ENCODE assay signal across 8 mouse cellular contexts in the genomic region with DNA sequence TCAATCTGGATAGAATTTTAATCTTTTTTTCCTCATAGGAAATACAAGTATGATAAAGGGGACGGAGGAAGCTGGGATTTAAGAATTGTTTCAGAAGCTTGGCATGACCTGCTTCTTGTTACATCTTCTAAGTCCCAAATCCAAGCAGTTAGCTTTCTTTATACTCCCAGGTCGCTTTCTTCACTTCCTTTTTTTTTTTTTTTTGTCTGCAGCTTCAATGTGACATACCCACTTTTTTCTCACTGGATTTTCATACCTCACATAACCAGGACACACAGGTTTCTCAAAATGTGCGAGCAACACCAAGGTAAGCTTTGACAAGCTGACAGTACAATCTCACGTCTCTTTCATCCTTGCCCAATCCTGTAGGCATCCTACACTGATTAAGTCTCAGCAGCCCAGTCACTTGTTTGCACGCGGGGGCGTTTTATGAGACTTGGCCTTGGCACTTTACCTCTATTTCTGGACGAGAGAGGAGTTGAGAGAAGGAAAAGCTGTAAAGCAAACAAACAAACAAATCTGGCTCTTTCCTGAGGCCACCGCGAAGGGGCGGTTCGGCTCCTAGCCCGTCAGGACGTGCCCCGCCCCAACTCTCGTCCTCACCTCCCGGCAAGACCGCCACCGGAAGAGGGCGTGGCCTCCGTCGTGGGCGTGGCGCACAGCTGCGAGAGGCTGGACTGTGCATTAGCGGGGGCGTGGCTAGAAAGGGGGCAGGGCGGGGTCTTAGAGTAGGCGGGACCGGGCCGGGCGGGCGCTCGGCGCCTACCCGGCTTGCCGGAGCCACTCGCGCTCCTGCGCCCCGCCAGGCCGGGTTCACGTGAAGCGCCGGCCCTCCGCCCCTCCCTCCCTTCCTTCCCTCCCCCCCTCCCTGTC. TPM values are rescaled to one million over a fixed set of nuclear protein-coding genes. Genes with fewer than 3 reads are reported as not detected.
DNase-seq lines count a peak whose midpoint lies in the region; ATAC-seq and TF ChIP-seq lines count a peak whose summit lies in the region.

TSS of gene Itprid2 (plus strand) at position 825 of the 873 bp plus-strand sequence.

- TF ChIP-seq CTCF in MEL (IDR thresholded peaks at IDR 0.05 in 2 of 3, conservative IDR thresholded peaks at IDR 0.05 in 1 of 3; ENCODE audit: control insufficient read depth in 1 of 3, insufficient read depth in 1 of 3, low read depth in 2 of 3, low read length in 3 of 3, poor library complexity in 1 of 3, severe bottlenecking in 1 of 3): no peak
- TF ChIP-seq CTCF in cerebellum, adult 2 months (IDR thresholded peaks at IDR 0.05; ENCODE audit: borderline replicate concordance, insufficient read depth, low read depth, low read length): no peak
- TF ChIP-seq CTCF in forebrain, postnatal 0 days (IDR thresholded peaks at IDR 0.05; ENCODE audit: low read depth): peak; percentile 36; the same call in 1 of the 2 replicates

- H3K79me2 ChIP-seq in MEL (ENCODE audit: control insufficient read depth, insufficient read depth, low read length, poor library complexity): peaks cover 9% of the 10 kb centered on the region

- peak; percentile 96 for ATAC-seq in forebrain, postnatal 0 days
- ATAC-seq in lung, embryonic 15.5 days (ENCODE audit: borderline replicate concordance, extremely low read depth, low FRiP score, low TSS enrichment): peak; percentile 100

- no peak for TF ChIP-seq EP300 in MEL (IDR thresholded peaks at IDR 0.05; ENCODE audit: low read depth in 1 of 2, low read length in 2 of 2)

- peak in 1 of 2 experiments; percentile 50; a peak in 1 of 4 replicates for TF ChIP-seq POLR2A in MEL (IDR thresholded peaks at IDR 0.05; ENCODE audit: control insufficient read depth in 1 of 2, insufficient read depth in 1 of 2, low read depth in 1 of 2, low read length in 2 of 2, poor library complexity in 1 of 2)
- TF ChIP-seq POLR2A in cerebellum, adult 2 months (IDR thresholded peaks at IDR 0.05; ENCODE audit: borderline replicate concordance, insufficient read depth, low read length): peak; percentile 42; the same call in 1 of the 2 replicates

- H3K4me3 ChIP-seq in MEL (ENCODE audit: control insufficient read depth in 1 of 2, insufficient read depth in 1 of 2, low read depth in 2 of 2, low read length in 2 of 2): peak within 1 kb of the TSS; percentile 73 to 81
- H3K4me3 ChIP-seq in cerebellum, adult 2 months (replicated peaks; ENCODE audit: insufficient read depth, low read depth, low read length): peak within 1 kb of the TSS; percentile 94
- H3K4me3 ChIP-seq in forebrain, postnatal 0 days (ENCODE audit: low read depth, low read length): peak within 1 kb of the TSS; percentile 81
- peak within 1 kb of the TSS; percentile 87 for H3K4me3 ChIP-seq in lung, embryonic 15.5 days

- H3K9me3 ChIP-seq in MEL (replicated peaks; ENCODE audit: insufficient read depth, low read length): no peaks in the 10 kb centered on the region
- H3K9me3 ChIP-seq in forebrain, postnatal 0 days (ENCODE audit: low read length): no peaks in the 10 kb centered on the region
- H3K9me3 ChIP-seq in lung, embryonic 15.5 days: no peaks in the 10 kb centered on the region

- H3K4me1 ChIP-seq in MEL (ENCODE audit: control insufficient read depth in 1 of 2, insufficient read depth in 2 of 2, low read length in 2 of 2): peaks cover 0 to 2% of the 10 kb centered on the region in 2 experiments; a peak in 2 of 4 replicates
- peaks cover 7% of the 10 kb centered on the region; the same call in 1 of the 2 replicates for H3K4me1 ChIP-seq in cerebellum, adult 2 months (ENCODE audit: control insufficient read depth, insufficient read depth, low read length)
- peaks cover 3% of the 10 kb centered on the region; the same call in 1 of the 2 replicates for H3K4me1 ChIP-seq in forebrain, postnatal 0 days (ENCODE audit: insufficient read depth)
- peaks cover 11% of the 10 kb centered on the region; the same call in 1 of the 2 replicates for H3K4me1 ChIP-seq in lung, embryonic 15.5 days

- TF ChIP-seq RAD21 in MEL (IDR thresholded peaks at IDR 0.05; ENCODE audit: low read depth, low read length): no peak

- peak; percentile 97 for DNase-seq in MEL (ENCODE audit: low read depth, low spot score)
- peak; percentile 97 to 98 for DNase-seq in cerebellum, adult 2 months
- peak; percentile 90 for DNase-seq in forebrain, postnatal 0 days
- DNase-seq in heart, postnatal 4 days: peak; percentile 100
- DNase-seq in layer of hippocampus, adult 8-10 months (ENCODE audit: low spot score in 2 of 2): peak; percentile 89 to 93
- peak; percentile 95 for DNase-seq in ovary, adult 18-20 months (ENCODE audit: low spot score)
- DNase-seq in thymus, postnatal 0 days (ENCODE audit: low spot score): peak; percentile 98

- H3K4me2 ChIP-seq in forebrain, postnatal 0 days (ENCODE audit: low read depth): peak within 1 kb of the TSS; percentile 88
- peak within 1 kb of the TSS; percentile 90 for H3K4me2 ChIP-seq in lung, embryonic 15.5 days

- 4% methylated on average over 31 of the region's 46 CpGs for WGBS in cerebellum, adult 2 months
- 8% methylated on average over 30 of the region's 46 CpGs for WGBS in forebrain, postnatal 0 days
- WGBS in lung, embryonic 15.5 days: 3% methylated on average over 44 of the region's 46 CpGs

- H3K9ac ChIP-seq in MEL (ENCODE audit: control insufficient read depth, low read depth, low read length, poor library complexity, severe bottlenecking): peak within 1 kb of the TSS; percentile 88
- H3K9ac ChIP-seq in forebrain, postnatal 0 days: peak within 1 kb of the TSS; percentile 76
- peak within 1 kb of the TSS; percentile 85 for H3K9ac ChIP-seq in lung, embryonic 15.5 days

- H3K27me3 ChIP-seq in MEL (ENCODE audit: control insufficient read depth in 1 of 2, insufficient read depth in 2 of 2, low read length in 2 of 2): no peaks in the 10 kb centered on the region; a peak in 2 of 4 replicates
- no peaks in the 10 kb centered on the region for H3K27me3 ChIP-seq in cerebellum, adult 2 months (ENCODE audit: control insufficient read depth, insufficient read depth, low read length)
- H3K27me3 ChIP-seq in forebrain, postnatal 0 days (ENCODE audit: insufficient read depth, low read length): no peaks in the 10 kb centered on the region
- H3K27me3 ChIP-seq in lung, embryonic 15.5 days: no peaks in the 10 kb centered on the region

- peak within 1 kb of the TSS; percentile 67 for H3K27ac ChIP-seq in MEL (ENCODE audit: control insufficient read depth, low read depth, low read length)
- peak within 1 kb of the TSS; percentile 57 for H3K27ac ChIP-seq in cerebellum, adult 2 months (ENCODE audit: insufficient read depth, low read length)
- H3K27ac ChIP-seq in forebrain, postnatal 0 days (ENCODE audit: low read depth, low read length): peak within 1 kb of the TSS; percentile 80
- H3K27ac ChIP-seq in lung, embryonic 15.5 days: peak within 1 kb of the TSS; percentile 87

- H3K36me3 ChIP-seq in MEL (ENCODE audit: control insufficient read depth in 1 of 2, insufficient read depth in 2 of 2, low read length in 2 of 2): peaks cover under 1 to 6% of the 10 kb centered on the region in 2 experiments; a peak in 3 of 4 replicates
- no peaks in the 10 kb centered on the region for H3K36me3 ChIP-seq in forebrain, postnatal 0 days (ENCODE audit: insufficient read depth)
- H3K36me3 ChIP-seq in lung, embryonic 15.5 days: no peaks in the 10 kb centered on the region

TF ChIP-seq in MEL, 35 proteins besides CTCF, POLR2A, EP300 and RAD21:
- no peak for TF ChIP-seq E2F4 (IDR thresholded peaks at IDR 0.05; ENCODE audit: borderline replicate concordance, low read depth, low read length)
- no peak; the same call in 1 of the 2 replicates for TF ChIP-seq TCF12 (IDR thresholded peaks at IDR 0.05; ENCODE audit: low read depth, low read length)
- TF ChIP-seq MEF2A (IDR thresholded peaks at IDR 0.05; ENCODE audit: extremely low read depth, insufficient replicate concordance, low read depth, low read length, poor library complexity, severe bottlenecking): no peak
- TF ChIP-seq RCOR1 (IDR thresholded peaks at IDR 0.05; ENCODE audit: low read depth, low read length): peak; percentile 51
- no peak for TF ChIP-seq HCFC1 (IDR thresholded peaks at IDR 0.05; ENCODE audit: low read depth, low read length)
- peak; percentile 45; the same call in 1 of the 2 replicates for TF ChIP-seq USF1 (IDR thresholded peaks at IDR 0.05; ENCODE audit: low read depth, low read length)
- TF ChIP-seq GATA1 (IDR thresholded peaks at IDR 0.05; ENCODE audit: low read depth, low read length): no peak
- no peak for TF ChIP-seq JUND (IDR thresholded peaks at IDR 0.05; ENCODE audit: low read depth, low read length)
- TF ChIP-seq NELFE (IDR thresholded peaks at IDR 0.05; ENCODE audit: low read depth, low read length): peak; percentile 53; the same call in 1 of the 2 replicates
- no peak for TF ChIP-seq POLR2AphosphoS2 (IDR thresholded peaks at IDR 0.05; ENCODE audit: low read length)
- TF ChIP-seq MXI1 (IDR thresholded peaks at IDR 0.05; ENCODE audit: low read depth, low read length): peak; percentile 34
- TF ChIP-seq ZNF384 (IDR thresholded peaks at IDR 0.05; ENCODE audit: low read depth, low read length): peak; percentile 95
- TF ChIP-seq ELF1 (IDR thresholded peaks at IDR 0.05; ENCODE audit: low read depth, low read length): peak; percentile 58; the same call in 1 of the 2 replicates

RNA-seq across cellular contexts. Expression of gene Itprid2, which starts in this region (rescaled TPM):
- 9.0 and 10.1 TPM in 2 replicates for total RNA-seq in MEL (2012; rRNA removed)
- polyA plus RNA-seq in MEL (2012; ENCODE audit: insufficient read depth in 1 of 2, insufficient read length in 2 of 2, low read depth in 1 of 2, low replicate concordance in 2 of 2, missing spikeins in 1 of 2): 10 to 100 TPM in 1 of 2 experiments, not detected in 1; 21.5 TPM
- polyA plus RNA-seq in cerebellum, adult 2 months (2012; rRNA removed): 21.5 and 21.6 TPM in 2 replicates
- 7.2 and 9.7 TPM in 2 replicates for total RNA-seq in forebrain, postnatal 0 days (2014; rRNA removed)
- 3.0 and 3.7 TPM in 2 replicates for polyA plus RNA-seq in forebrain, postnatal 0 days (2015; fragmentation: Nextera tagmentation; extraction: Ambion mirVana)
- 10 to 100 TPM; 23.3 to 27.4 TPM for total RNA-seq in heart, postnatal 4 days (2021)
- 10 to 100 TPM; 43.7 to 54.0 (median 49.5) TPM for total RNA-seq in layer of hippocampus, adult 8-10 months (2022)
- polyA plus RNA-seq in lung, embryonic 15.5 days (2015; fragmentation: Nextera tagmentation; extraction: Ambion mirVana): 9.2 and 9.7 TPM in 2 replicates
- polyA plus RNA-seq in thymus, postnatal 0 days (2015; fragmentation: Nextera tagmentation; extraction: Ambion mirVana): 4.7 and 4.9 TPM in 2 replicates

Comparison
In these comparisons a context has a peak if more than half of its experiments do, and no peak if none do; other contexts are left out.
1. Peak in every context shown above with its lines: DNase-seq, ATAC-seq, H3K4me3 ChIP-seq and H3K27ac ChIP-seq.